Mouse (Mus musculus): ENCODE measurements around the gene Olfr815.
"Not testable (repeated sequence)": the region's sequence is repeated elsewhere in the genome, so short reads cannot be mapped to it uniquely, and the experiment has no call there.

The Olfr815 gene

DNA sequence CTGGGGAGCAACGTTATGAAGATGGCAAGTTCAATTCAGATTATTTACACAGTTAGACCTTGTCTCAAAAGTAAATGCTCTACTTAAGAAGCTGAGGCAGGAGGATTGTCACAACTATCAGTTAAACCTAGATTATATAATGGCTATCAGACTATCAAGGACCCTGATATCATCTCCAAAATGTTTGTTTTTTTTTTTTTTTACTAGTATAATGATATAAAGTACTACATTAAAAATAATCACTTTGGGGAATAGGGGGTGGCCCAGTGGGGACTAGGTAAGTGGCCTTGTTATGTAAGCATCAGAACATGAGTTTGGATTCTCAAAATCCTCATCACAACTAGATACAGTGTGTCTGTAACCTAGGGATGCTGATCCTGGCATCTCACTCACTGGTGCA, at the start of gene Olfr815:
TSS of gene Olfr815 (minus strand) at position 101 of the 400 bp plus-strand sequence.
- H3K9me3 ChIP-seq (ENCODE audit: low read length); H3K27me3 ChIP-seq (ENCODE audit: insufficient read depth, low read length); H3K4me3 ChIP-seq (replicated peaks; ENCODE audit: low read length); H3K36me3 ChIP-seq (ENCODE audit: insufficient read depth, low read length); H3K4me1 ChIP-seq (replicated peaks; ENCODE audit: low read depth, low read length): not testable (repeated sequence)

- no peak within 1 kb of the TSS for H3K4me3 ChIP-seq (replicated peaks; ENCODE audit: low read length)
- no peaks in the 10 kb centered on the region for H3K36me3 ChIP-seq (ENCODE audit: insufficient read depth, low read length)
- no peaks in the 10 kb centered on the region for H3K27me3 ChIP-seq (ENCODE audit: insufficient read depth, low read length)
- H3K9me3 ChIP-seq (ENCODE audit: low read length) = no peaks in the 10 kb centered on the region
- no peak for TF ChIP-seq CTCF (conservative IDR thresholded peaks at IDR 0.05; ENCODE audit: low read length)
- no peak for TF ChIP-seq NANOG (IDR thresholded peaks at IDR 0.05; ENCODE audit: borderline replicate concordance, low read length)
- TF ChIP-seq POU5F1 (IDR thresholded peaks at IDR 0.05; ENCODE audit: borderline replicate concordance, low read length) = no peak
- H3K4me1 ChIP-seq (replicated peaks; ENCODE audit: low read depth, low read length) = no peaks in the 10 kb centered on the region
Observed at GRCm38 (mm10) chr10:129949000-129949399, 43.3 kb upstream of the Olfr815 start, which contains the start of gene Olfr818. Gene Olfr818, minus strand, starts transcription at chr10:129949100.

DNA sequence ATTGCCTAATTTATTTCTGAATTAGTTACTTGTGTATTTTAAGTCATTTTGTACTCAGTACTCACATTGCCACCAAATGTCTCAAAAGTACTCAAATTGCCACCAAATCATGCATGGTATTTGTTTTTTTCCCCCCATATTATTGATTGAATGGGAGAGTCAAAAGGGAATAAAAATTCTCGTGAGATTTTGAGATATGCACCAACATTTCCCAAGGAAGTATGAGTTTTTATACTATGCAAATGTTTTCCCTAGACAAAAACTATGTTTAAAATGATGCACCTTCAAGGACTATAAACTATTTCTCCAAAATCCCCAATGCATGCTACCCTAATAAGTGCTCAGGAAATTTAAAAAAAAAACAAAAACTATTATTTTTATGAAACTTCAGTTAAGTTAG, 9.8 kb upstream of the Olfr815 start, which contains the start of gene Olfr816:
TSS of gene Olfr816 (minus strand) at position 101 of the 400 bp plus-strand sequence.
- Histone ChIP-seq H3K4me3 (replicated peaks; ENCODE audit: low read length) (no peak within 1 kb of the TSS), H3K36me3 (ENCODE audit: insufficient read depth, low read length) (no peaks in the 10 kb centered on the region), H3K4me1 (replicated peaks; ENCODE audit: low read depth, low read length) (no peaks in the 10 kb centered on the region), H3K27me3 (ENCODE audit: insufficient read depth, low read length) (no peaks in the 10 kb centered on the region), H3K9me3 (ENCODE audit: low read length) (peaks cover 2% of the 10 kb centered on the region; the same call in 1 of the 2 replicates)
- TF ChIP-seq NANOG (IDR thresholded peaks at IDR 0.05; ENCODE audit: borderline replicate concordance, low read length) (no peak), CTCF (conservative IDR thresholded peaks at IDR 0.05; ENCODE audit: low read length) (no peak), POU5F1 (IDR thresholded peaks at IDR 0.05; ENCODE audit: borderline replicate concordance, low read length) (no peak)

DNA sequence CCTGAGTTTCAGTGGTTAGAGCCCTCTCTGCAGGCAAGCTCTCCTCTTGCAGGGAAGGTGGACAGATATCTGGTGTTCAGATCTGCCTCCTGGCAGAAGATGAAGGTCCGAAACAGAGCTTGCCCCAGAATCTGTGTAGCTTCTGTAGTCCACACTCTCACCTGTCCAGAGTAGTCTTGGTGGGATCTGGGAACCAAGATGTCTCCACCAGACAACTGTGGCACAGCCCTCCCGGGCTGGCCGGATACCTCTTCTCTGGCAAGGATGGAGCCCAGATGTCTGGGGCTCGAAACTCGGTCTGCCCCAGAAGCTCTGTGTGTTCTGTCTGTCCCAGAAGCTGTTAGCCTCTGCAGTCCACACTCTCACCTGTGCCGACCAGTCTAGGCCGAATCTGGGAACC, 19.7 kb downstream of the Olfr815 start:
- H3K4me3 ChIP-seq (replicated peaks; ENCODE audit: low read length) = no peak overlapping the region
- H3K36me3 ChIP-seq (ENCODE audit: insufficient read depth, low read length) = no peaks in the 10 kb centered on the region
- peaks cover 21% of the 10 kb centered on the region for H3K9me3 ChIP-seq (ENCODE audit: low read length)
- H3K27me3 ChIP-seq (ENCODE audit: insufficient read depth, low read length) = no peaks in the 10 kb centered on the region
- H3K4me1 ChIP-seq (replicated peaks; ENCODE audit: low read depth, low read length) = no peaks in the 10 kb centered on the region
- TF ChIP-seq CTCF (conservative IDR thresholded peaks at IDR 0.05; ENCODE audit: low read length) (no peak), POU5F1 (IDR thresholded peaks at IDR 0.05; ENCODE audit: borderline replicate concordance, low read length) (no peak), NANOG (IDR thresholded peaks at IDR 0.05; ENCODE audit: borderline replicate concordance, low read length) (no peak)

GRCm38 (mm10) chr10:129885496-129885895, 20.2 kb downstream of the Olfr815 start:
- H3K4me3 ChIP-seq (replicated peaks; ENCODE audit: low read length); H3K27me3 ChIP-seq (ENCODE audit: insufficient read depth, low read length); H3K4me1 ChIP-seq (replicated peaks; ENCODE audit: low read depth, low read length); H3K36me3 ChIP-seq (ENCODE audit: insufficient read depth, low read length): not testable (repeated sequence)
- H3K9me3 ChIP-seq (ENCODE audit: low read length) = peaks cover 21% of the 10 kb centered on the region

- H3K4me3 ChIP-seq (replicated peaks; ENCODE audit: low read length); H3K9me3 ChIP-seq (ENCODE audit: low read length); H3K4me1 ChIP-seq (replicated peaks; ENCODE audit: low read depth, low read length); H3K27me3 ChIP-seq (ENCODE audit: insufficient read depth, low read length); H3K36me3 ChIP-seq (ENCODE audit: insufficient read depth, low read length): not testable (repeated sequence)
Observed at GRCm38 (mm10) chr10:129879751-129880150, 25.9 kb downstream of the Olfr815 start, which contains the start of gene Olfr814. Gene Olfr814, minus strand, starts transcription at chr10:129879851.

DNA sequence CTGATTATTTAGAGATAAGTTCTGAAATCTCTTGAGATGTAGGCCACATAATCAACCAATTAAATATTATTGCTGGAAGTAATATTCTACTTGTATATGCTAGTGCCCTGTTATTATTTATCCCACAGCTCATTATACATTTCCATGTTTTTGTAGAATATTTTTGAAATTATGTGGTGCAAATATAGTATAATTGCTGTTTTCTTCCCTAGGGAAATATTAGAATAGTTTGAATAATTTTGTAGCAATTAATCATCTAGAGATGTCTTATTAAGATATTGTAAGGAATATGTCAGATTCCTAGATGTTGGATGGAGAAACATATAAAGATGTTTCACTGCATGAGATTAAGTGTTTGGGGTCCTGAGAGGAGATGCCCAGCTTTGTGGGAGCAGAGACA, 50.6 kb downstream of the Olfr815 start, which contains the start of gene Olfr813:
TSS of gene Olfr813 (plus strand) at position 301 of the 400 bp plus-strand sequence.
- Histone ChIP-seq H3K36me3 (ENCODE audit: insufficient read depth, low read length) (no peaks in the 10 kb centered on the region), H3K27me3 (ENCODE audit: insufficient read depth, low read length) (no peaks in the 10 kb centered on the region), H3K4me1 (replicated peaks; ENCODE audit: low read depth, low read length) (no peaks in the 10 kb centered on the region), H3K9me3 (ENCODE audit: low read length) (peaks cover 5% of the 10 kb centered on the region), H3K4me3 (replicated peaks; ENCODE audit: low read length) (no peak within 1 kb of the TSS)
- TF ChIP-seq CTCF (conservative IDR thresholded peaks at IDR 0.05; ENCODE audit: low read length) (no peak), NANOG (IDR thresholded peaks at IDR 0.05; ENCODE audit: borderline replicate concordance, low read length) (no peak), POU5F1 (IDR thresholded peaks at IDR 0.05; ENCODE audit: borderline replicate concordance, low read length) (no peak)
